Mouse (Mus musculus): ENCODE data around the gene Tmem220. TPM values are rescaled to one million over a fixed set of nuclear protein-coding genes. Genes with fewer than 3 reads are reported as not detected.

Tmem220 gene
- polyA plus RNA-seq, 1 experiment from 2014 or later, result 1.1 TPM

- Histone ChIP-seq H3K4me2 (ENCODE audit: low read length) (no peak overlapping the region), H3K27me3 (replicated peaks; ENCODE audit: control insufficient read depth, insufficient read depth, low read length) (peaks cover 17% of the 10 kb centered on the region), H3K4me1 (replicated peaks; ENCODE audit: control insufficient read depth, insufficient read depth, low read length) (0 out of 2 replicates have a peak, but pooled peaks cover 4% of the 10 kb centered on the region), H3K36me3 (ENCODE audit: control insufficient read depth, insufficient read depth, low read length) (no peaks in the 10 kb centered on the region), H3K9me3 (ENCODE audit: control insufficient read depth, low read length) (no peaks in the 10 kb centered on the region), H3K4me3 (ENCODE audit: low read depth, low read length) (no peak overlapping the region), H3K27ac (ENCODE audit: low read depth) (no peak overlapping the region), H3K9ac (ENCODE audit: low read length) (no peak overlapping the region)
- DNase-seq (ENCODE audit: low spot score) (no peak), ATAC-seq (replicated peaks; ENCODE audit: low FRiP score, low TSS enrichment, low read depth) (no peak)
- WGBS, result 70% methylated on average over 11 of the region's 11 CpGs
These were observed 54.8 kb downstream of the Tmem220 start for GRCm38 (mm10) chr11:67079740-67080139.

DNA sequence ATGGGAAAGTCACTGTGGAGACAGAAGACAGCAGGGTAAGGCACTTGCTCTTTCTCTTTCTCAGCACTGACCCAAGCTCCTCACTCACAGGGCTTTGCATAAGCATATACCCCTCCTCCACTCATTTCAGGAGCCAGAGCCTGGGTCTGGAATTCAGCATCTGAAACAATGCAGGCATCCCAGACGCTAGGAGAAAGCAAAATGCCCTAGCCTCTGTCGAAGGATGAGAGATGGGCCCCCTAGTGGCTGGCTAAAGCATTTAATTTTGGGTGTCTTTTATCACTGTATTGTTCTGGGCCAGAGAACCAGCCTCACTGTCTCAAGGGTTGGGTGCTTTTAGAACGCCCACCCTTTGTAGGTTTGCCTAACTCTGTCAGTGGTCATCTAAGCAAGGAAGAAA lies 55.2 kb downstream of the Tmem220 start:
- peak; percentile 73 for DNase-seq (ENCODE audit: low spot score)
- WGBS, result 8% methylated on average over 3 of the region's 3 CpGs
- ATAC-seq (replicated peaks; ENCODE audit: low FRiP score, low TSS enrichment, low read depth), result 0 out of 2 replicates have a peak, but pooled peaks have one; percentile 28

GRCm38 (mm10) chr11:67081125-67081649 lies 56.2 kb downstream of the Tmem220 start:
- H3K36me3 ChIP-seq (ENCODE audit: control insufficient read depth, insufficient read depth, low read length), result no peaks in the 10 kb centered on the region
- ATAC-seq (replicated peaks; ENCODE audit: low FRiP score, low TSS enrichment, low read depth) (peak; percentile 77), DNase-seq (ENCODE audit: low spot score) (peak; percentile 67)
- H3K27me3 ChIP-seq (replicated peaks; ENCODE audit: control insufficient read depth, insufficient read depth, low read length), result peaks cover 23% of the 10 kb centered on the region
- H3K9ac ChIP-seq (ENCODE audit: low read length), result no peak overlapping the region
- H3K27ac ChIP-seq (ENCODE audit: low read depth), result no peak overlapping the region
- H3K4me2 ChIP-seq (ENCODE audit: low read length), result no peak overlapping the region
- 2% methylated on average over 9 of the region's 11 CpGs for WGBS
- no peak overlapping the region for H3K4me3 ChIP-seq (ENCODE audit: low read depth, low read length)
- no peaks in the 10 kb centered on the region for H3K9me3 ChIP-seq (ENCODE audit: control insufficient read depth, low read length)
- 0 out of 2 replicates have a peak, but pooled peaks cover 4% of the 10 kb centered on the region for H3K4me1 ChIP-seq (replicated peaks; ENCODE audit: control insufficient read depth, insufficient read depth, low read length)

More for the DNA sequence above, 55.2 kb downstream of the Tmem220 start:
- no peak overlapping the region for H3K4me2 ChIP-seq (ENCODE audit: low read length)
- no peak overlapping the region for H3K4me3 ChIP-seq (ENCODE audit: low read depth, low read length)
- no peak overlapping the region for H3K27ac ChIP-seq (ENCODE audit: low read depth)
- no peaks in the 10 kb centered on the region for H3K36me3 ChIP-seq (ENCODE audit: control insufficient read depth, insufficient read depth, low read length)
- H3K9ac ChIP-seq (ENCODE audit: low read length), result no peak overlapping the region
- H3K4me1 ChIP-seq (replicated peaks; ENCODE audit: control insufficient read depth, insufficient read depth, low read length), result 0 out of 2 replicates have a peak, but pooled peaks cover 4% of the 10 kb centered on the region
- peaks cover 21% of the 10 kb centered on the region for H3K27me3 ChIP-seq (replicated peaks; ENCODE audit: control insufficient read depth, insufficient read depth, low read length)
- H3K9me3 ChIP-seq (ENCODE audit: control insufficient read depth, low read length), result no peaks in the 10 kb centered on the region

GRCm38 (mm10) chr11:67082188-67082587 lies 57.2 kb downstream of the Tmem220 start:
- H3K9me3 ChIP-seq (ENCODE audit: control insufficient read depth, low read length), result no peaks in the 10 kb centered on the region
- no peak overlapping the region for H3K27ac ChIP-seq (ENCODE audit: low read depth)
- ATAC-seq (replicated peaks; ENCODE audit: low FRiP score, low TSS enrichment, low read depth), result no peak
- peaks cover 23% of the 10 kb centered on the region for H3K27me3 ChIP-seq (replicated peaks; ENCODE audit: control insufficient read depth, insufficient read depth, low read length)
- no peak overlapping the region for H3K9ac ChIP-seq (ENCODE audit: low read length)
- DNase-seq (ENCODE audit: low spot score), result no peak
- 0 out of 2 replicates have a peak, but pooled peaks cover 4% of the 10 kb centered on the region for H3K4me1 ChIP-seq (replicated peaks; ENCODE audit: control insufficient read depth, insufficient read depth, low read length)
- no peaks in the 10 kb centered on the region for H3K36me3 ChIP-seq (ENCODE audit: control insufficient read depth, insufficient read depth, low read length)
- no peak overlapping the region for H3K4me3 ChIP-seq (ENCODE audit: low read depth, low read length)
- no peak overlapping the region for H3K4me2 ChIP-seq (ENCODE audit: low read length)
- 85% methylated on average over 7 of the region's 7 CpGs for WGBS

- no peak for ATAC-seq (replicated peaks; ENCODE audit: low FRiP score, low TSS enrichment, low read depth)
- Histone ChIP-seq H3K9ac (ENCODE audit: low read length) (no peak overlapping the region), H3K27ac (ENCODE audit: low read depth) (no peak overlapping the region), H3K9me3 (ENCODE audit: control insufficient read depth, low read length) (no peaks in the 10 kb centered on the region), H3K4me2 (ENCODE audit: low read length) (no peak overlapping the region), H3K4me1 (replicated peaks; ENCODE audit: control insufficient read depth, insufficient read depth, low read length) (0 out of 2 replicates have a peak, but pooled peaks cover 4% of the 10 kb centered on the region), H3K36me3 (ENCODE audit: control insufficient read depth, insufficient read depth, low read length) (no peaks in the 10 kb centered on the region), H3K27me3 (replicated peaks; ENCODE audit: control insufficient read depth, insufficient read depth, low read length) (peaks cover 23% of the 10 kb centered on the region), H3K4me3 (ENCODE audit: low read depth, low read length) (no peak overlapping the region)
- no peak for DNase-seq (ENCODE audit: low spot score)
- WGBS, result 81% methylated on average over 13 of the region's 13 CpGs
These were observed 57.8 kb downstream of the Tmem220 start for GRCm38 (mm10) chr11:67082793-67083192.

GRCm38 (mm10) chr11:67083239-67083638 lies 58.3 kb downstream of the Tmem220 start:
- 62% methylated on average over 6 of the region's 6 CpGs for WGBS
- no peak overlapping the region for H3K4me2 ChIP-seq (ENCODE audit: low read length)
- 0 out of 2 replicates have a peak, but pooled peaks cover 4% of the 10 kb centered on the region for H3K4me1 ChIP-seq (replicated peaks; ENCODE audit: control insufficient read depth, insufficient read depth, low read length)

DNA sequence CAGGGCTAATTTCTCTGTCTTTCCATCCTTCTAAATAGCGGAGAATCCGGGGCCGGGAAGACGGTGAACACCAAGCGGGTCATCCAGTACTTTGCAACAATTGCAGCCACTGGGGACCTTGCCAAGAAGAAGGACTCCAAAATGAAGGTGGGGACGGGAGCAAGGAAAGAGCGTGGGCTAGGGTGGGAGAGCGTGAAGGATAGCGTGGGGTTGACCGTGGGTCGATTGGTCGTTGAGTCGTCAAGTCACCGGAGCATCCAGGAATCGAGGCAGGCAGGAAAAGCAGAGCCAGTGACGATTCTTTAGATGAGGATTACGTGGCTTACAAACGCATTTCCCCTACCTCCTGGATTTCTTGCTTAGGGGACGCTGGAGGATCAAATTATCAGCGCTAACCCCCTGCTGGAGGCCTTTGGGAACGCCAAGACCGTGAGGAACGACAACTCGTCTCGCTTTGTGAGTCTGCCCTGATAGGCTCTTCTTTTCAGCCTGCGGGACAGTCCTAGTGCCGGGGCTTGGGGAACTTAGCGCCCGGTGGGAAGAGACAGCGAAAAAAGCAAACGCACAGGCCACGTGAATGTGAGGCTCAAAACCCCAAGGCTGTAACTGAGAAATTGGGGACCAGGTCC lies 58.9 kb downstream of the Tmem220 start:
- no peak overlapping the region for H3K27ac ChIP-seq (ENCODE audit: low read depth)
- DNase-seq (ENCODE audit: low spot score) (no peak), ATAC-seq (replicated peaks; ENCODE audit: low FRiP score, low TSS enrichment, low read depth) (no peak)
- H3K27me3 ChIP-seq (replicated peaks; ENCODE audit: control insufficient read depth, insufficient read depth, low read length), result peaks cover 23% of the 10 kb centered on the region
- no peaks in the 10 kb centered on the region for H3K9me3 ChIP-seq (ENCODE audit: control insufficient read depth, low read length)
- H3K4me1 ChIP-seq (replicated peaks; ENCODE audit: control insufficient read depth, insufficient read depth, low read length), result 0 out of 2 replicates have a peak, but pooled peaks cover 4% of the 10 kb centered on the region
- WGBS, result 40% methylated on average over 32 of the region's 32 CpGs
- H3K4me3 ChIP-seq (ENCODE audit: low read depth, low read length), result no peak overlapping the region
- H3K4me2 ChIP-seq (ENCODE audit: low read length), result no peak overlapping the region
- H3K9ac ChIP-seq (ENCODE audit: low read length), result no peak overlapping the region
- H3K36me3 ChIP-seq (ENCODE audit: control insufficient read depth, insufficient read depth, low read length), result no peaks in the 10 kb centered on the region

More at GRCm38 (mm10) chr11:67083239-67083638, 58.3 kb downstream of the Tmem220 start:
- no peaks in the 10 kb centered on the region for H3K9me3 ChIP-seq (ENCODE audit: control insufficient read depth, low read length)
- H3K36me3 ChIP-seq (ENCODE audit: control insufficient read depth, insufficient read depth, low read length), result no peaks in the 10 kb centered on the region
- peaks cover 23% of the 10 kb centered on the region for H3K27me3 ChIP-seq (replicated peaks; ENCODE audit: control insufficient read depth, insufficient read depth, low read length)
- H3K4me3 ChIP-seq (ENCODE audit: low read depth, low read length), result no peak overlapping the region
- H3K9ac ChIP-seq (ENCODE audit: low read length), result no peak overlapping the region
- DNase-seq (ENCODE audit: low spot score) (no peak), ATAC-seq (replicated peaks; ENCODE audit: low FRiP score, low TSS enrichment, low read depth) (no peak)
- H3K27ac ChIP-seq (ENCODE audit: low read depth), result no peak overlapping the region

All from intestine, embryonic 14.5 days (tissue).